Mouse (Mus musculus) forebrain, postnatal 0 days (tissue): Measurements from ENCODE around the gene Elavl2. TPM values are rescaled to one million over a fixed set of nuclear protein-coding genes. Genes with fewer than 3 reads are reported as not detected.

Experiments used
- ATAC-seq: fragments of 200-750 bp; cut with Nextera tagmentation; 2 replicates; pipeline ENCODE4 v1.8.0; 2017; ENCODE audit warnings: mild to moderate bottlenecking, moderate library complexity
- DNase-seq: peaks from one replicate; pipeline ENCODE4 v3.0.0-alpha.2; 2015
- H3K27ac ChIP-seq: fragments of 300-500 bp; sonication (generic); 2 replicates; pipeline ENCODE4 v1.5.1; 2014; ENCODE audit warnings: low read depth, mild to moderate bottlenecking, antibody characterized with exemption, low read length, moderate library complexity, mixed read lengths
- H3K27me3 ChIP-seq: fragments of 300-500 bp; sonication (generic); 2 replicates; pipeline ENCODE4 v1.6.1; 2014; ENCODE audit warnings: mild to moderate bottlenecking, low read length, mixed read lengths; ENCODE audit not compliant: insufficient read depth
- H3K36me3 ChIP-seq: fragments of 300-500 bp; sonication (generic); 2 replicates; pipeline ENCODE4 v1.6.1; 2014; ENCODE audit warnings: mild to moderate bottlenecking, moderate library complexity; ENCODE audit not compliant: insufficient read depth
- H3K4me1 ChIP-seq: fragments of 300-500 bp; sonication (generic); 2 replicates; pipeline ENCODE4 v1.6.1; 2014; ENCODE audit warnings: antibody characterized with exemption; ENCODE audit not compliant: insufficient read depth
- H3K4me2 ChIP-seq: fragments of 300-500 bp; sonication (generic); 2 replicates; pipeline ENCODE4 v1.6.1; 2014; ENCODE audit warnings: low read depth, mild to moderate bottlenecking, moderate library complexity
- H3K4me3 ChIP-seq: fragments of 300-500 bp; sonication (generic); 2 replicates; pipeline ENCODE4 v1.5.1; 2014; ENCODE audit warnings: low read depth, low read length, mixed read lengths
- H3K9ac ChIP-seq: fragments of 300-500 bp; sonication (generic); 2 replicates; pipeline ENCODE4 v1.6.1; 2014; ENCODE audit warnings: mild to moderate bottlenecking
- H3K9me3 ChIP-seq: fragments of 300-500 bp; sonication (generic); 2 replicates; pipeline ENCODE4 v1.6.1; 2016; ENCODE audit warnings: low read length
- CTCF ChIP-seq: sonication (generic); IDR thresholded peaks from 2 replicates; pipeline ENCODE4 v1.5.1; 2016; ENCODE audit warnings: antibody characterized with exemption, control low read depth, low read depth
- WGBS: fragments of 180-500 bp; shearing (Covaris S2); extraction: QIAGEN DNeasy Blood & Tissue Kit; methylation state at CpG from one replicate; pipeline ENCODE4 v1.1.7; 2014; 5-methylcytosine and 5-hydroxymethylcytosine counted together
- polyA plus RNA-seq: library from polyadenylated mRNA; unstranded; fragments of >200 nt; fragmentation: Nextera tagmentation; extraction: Ambion mirVana; gene quantifications from 2 replicates; pipeline ENCODE4 v1.2.1, GENCODE M21; 2015
- total RNA-seq: library from RNA; depleted of rRNA; stranded (reverse); fragments of >200 nt; gene quantifications from 2 replicates; pipeline ENCODE4 v1.2.3, GENCODE M21; 2014

Gene Elavl2
- total and polyA plus RNA-seq, 2 experiments from 2014 or later = 74.4 to 84.8 TPM

DNA sequence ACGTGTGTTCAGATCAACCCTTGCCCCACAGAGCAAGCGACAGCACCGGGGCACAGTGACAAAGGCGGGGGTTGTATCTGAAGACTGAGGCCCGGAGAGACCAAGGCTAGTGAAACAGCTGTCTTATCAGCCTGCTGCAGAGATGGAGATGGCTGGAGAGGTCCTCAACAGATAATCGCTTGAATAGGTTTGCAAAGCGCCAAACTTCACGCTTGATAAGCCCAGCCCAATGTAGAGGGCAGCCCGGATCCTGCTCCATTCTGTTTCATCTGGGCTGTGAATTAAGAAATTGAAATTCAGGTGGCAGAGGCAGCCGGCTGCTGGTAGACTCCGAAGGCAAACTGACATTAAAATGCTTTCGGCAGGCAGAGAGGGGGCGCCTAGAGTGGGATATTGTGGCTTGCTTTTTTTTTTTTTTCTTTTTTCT is 19.4 kb downstream of the Elavl2 start:
- DNase-seq = peak; percentile 66
- 0 out of 2 replicates have a peak, but pooled peaks have one; percentile 3 for ATAC-seq
- Histone ChIP-seq H3K4me2 (peak overlapping the region; percentile 69), H3K9me3 (no peaks in the 10 kb centered on the region), H3K36me3 (no peaks in the 10 kb centered on the region), H3K27ac (no peak overlapping the region), H3K4me3 (peak overlapping the region; percentile 39), H3K27me3 (no peaks in the 10 kb centered on the region; the same call in 1 of the 2 replicates), H3K4me1 (0 out of 2 replicates have a peak, but pooled peaks cover 6% of the 10 kb centered on the region), H3K9ac (peak overlapping the region; percentile 45)
- TF ChIP-seq CTCF = peak; percentile 63
- WGBS = under 1% methylated on average over 13 of the region's 13 CpGs

DNA sequence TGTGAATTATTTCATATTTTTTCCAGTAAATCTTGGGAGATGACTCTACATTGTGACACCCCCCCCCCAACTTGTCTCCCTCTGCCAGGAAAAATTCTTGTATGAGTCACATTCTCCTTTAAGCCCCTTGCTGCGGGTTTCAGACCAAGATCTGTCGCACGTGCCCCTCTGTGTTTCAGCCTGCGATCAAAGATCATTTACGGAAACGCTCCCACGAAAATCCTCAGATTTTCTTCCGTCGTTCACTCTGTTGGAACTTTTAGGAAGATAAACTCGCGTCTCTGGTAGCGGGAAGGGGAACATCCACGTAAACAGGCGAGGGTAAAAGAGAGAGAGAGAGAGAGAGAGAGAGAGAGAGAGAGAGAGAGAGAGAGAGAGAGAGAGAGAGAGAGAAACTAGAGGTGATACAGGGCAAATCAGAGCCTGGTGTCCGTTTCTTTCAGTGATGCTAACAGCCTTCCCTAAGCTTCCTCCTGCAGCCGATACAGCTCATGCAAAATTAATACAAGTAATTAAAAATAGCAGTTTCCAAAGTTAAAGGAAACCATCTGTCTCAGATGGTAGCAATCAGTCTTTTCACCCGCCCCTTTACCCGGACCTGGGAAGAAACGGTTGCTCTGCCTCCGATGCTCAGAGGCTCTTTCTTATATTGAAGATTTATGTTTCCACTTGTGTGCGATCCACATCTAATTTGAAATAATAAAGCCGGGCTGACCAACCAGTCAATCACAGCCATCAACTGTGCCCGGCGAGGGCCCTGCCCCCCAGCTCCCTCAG is 20.1 kb downstream of the Elavl2 start:
- H3K9me3 ChIP-seq = no peaks in the 10 kb centered on the region
- DNase-seq (peak; percentile 29), ATAC-seq (no peak)
- no peaks in the 10 kb centered on the region; the same call in 1 of the 2 replicates for H3K27me3 ChIP-seq
- TF ChIP-seq CTCF = no peak
- no peak overlapping the region for H3K27ac ChIP-seq
- WGBS = 1% methylated on average over 24 of the region's 24 CpGs
- H3K4me1 ChIP-seq = 0 out of 2 replicates have a peak, but pooled peaks cover 6% of the 10 kb centered on the region
- H3K36me3 ChIP-seq = no peaks in the 10 kb centered on the region
- peak overlapping the region; percentile 69 for H3K4me2 ChIP-seq
- H3K4me3 ChIP-seq = peak overlapping the region; percentile 39
- H3K9ac ChIP-seq = peak overlapping the region; percentile 45

DNA sequence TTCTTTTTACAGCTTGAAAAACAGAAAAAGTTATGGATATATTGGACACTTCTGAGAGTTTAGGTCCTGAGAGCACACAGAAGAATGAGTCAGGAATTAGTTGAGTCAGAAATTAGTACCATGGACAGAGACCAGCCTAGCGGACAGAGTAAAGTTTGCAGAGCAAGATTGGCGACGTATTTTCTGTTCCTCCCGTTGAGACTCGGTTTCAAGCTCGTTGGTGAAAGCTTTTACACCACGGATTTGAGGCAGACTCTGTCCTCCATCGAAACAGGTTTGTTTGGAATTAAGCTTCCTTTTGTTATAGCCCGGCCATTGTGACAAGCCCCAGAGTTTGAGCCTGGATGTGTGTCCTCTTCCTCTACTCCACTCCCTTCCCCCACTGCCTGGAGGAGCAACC is 21.0 kb downstream of the Elavl2 start:
- H3K4me2 ChIP-seq = peak overlapping the region; percentile 69; the same call in 1 of the 2 replicates
- H3K9me3 ChIP-seq = no peaks in the 10 kb centered on the region
- H3K27me3 ChIP-seq = no peaks in the 10 kb centered on the region; the same call in 1 of the 2 replicates
- H3K9ac ChIP-seq = no peak overlapping the region
- no peak for TF ChIP-seq CTCF
- 9% methylated on average over 9 of the region's 9 CpGs for WGBS
- no peak for ATAC-seq
- no peak overlapping the region for H3K27ac ChIP-seq
- DNase-seq = no peak
- 0 out of 2 replicates have a peak, but pooled peaks cover 6% of the 10 kb centered on the region for H3K4me1 ChIP-seq
- H3K36me3 ChIP-seq = no peaks in the 10 kb centered on the region
- H3K4me3 ChIP-seq = no peak overlapping the region

DNA sequence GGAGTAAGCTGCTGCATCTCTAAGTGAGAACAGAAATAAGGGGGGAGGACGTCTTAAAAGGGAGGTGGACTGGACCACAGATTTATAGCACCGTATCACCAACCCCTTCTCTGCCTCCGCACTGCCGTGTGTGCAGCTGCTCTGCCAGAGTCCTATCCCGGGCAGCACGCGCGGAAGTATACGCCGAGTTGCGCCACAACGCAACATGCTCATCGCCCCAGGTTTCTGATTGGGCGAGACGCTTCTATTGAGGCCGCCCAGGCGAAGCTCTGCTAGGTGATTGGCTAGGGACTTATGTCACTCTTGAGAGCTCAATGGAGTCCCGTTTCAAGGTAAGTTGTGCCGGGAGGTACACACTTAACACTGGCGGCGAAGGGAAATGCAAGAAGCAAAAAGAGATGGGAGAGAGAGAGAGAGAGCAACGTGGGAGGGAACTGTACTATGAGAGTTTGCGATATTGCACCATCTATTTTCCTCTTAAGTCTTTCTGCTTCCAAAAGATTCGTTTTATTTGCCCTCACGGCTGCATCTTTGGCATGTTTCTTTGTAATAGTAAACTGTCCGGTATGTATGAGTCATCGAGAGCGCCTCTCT is 24.2 kb downstream of the Elavl2 start:
- H3K9me3 ChIP-seq = no peaks in the 10 kb centered on the region

DNA sequence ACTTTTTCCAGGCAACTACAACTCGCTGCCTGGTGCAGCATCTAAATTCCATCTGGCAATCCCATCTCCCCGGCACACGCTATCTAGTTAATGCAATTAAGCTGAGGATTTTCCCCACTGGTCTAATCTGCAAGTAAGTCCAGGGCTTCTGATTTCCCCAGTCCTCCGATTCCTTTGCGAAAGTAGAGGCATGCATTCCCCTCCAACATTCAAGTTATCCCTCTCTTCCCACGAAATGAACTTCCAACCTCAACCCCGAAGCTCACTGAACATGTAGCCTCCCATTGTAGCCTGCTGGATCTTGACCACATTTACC is 25.3 kb downstream of the Elavl2 start:
- peak overlapping the region; percentile 89 for H3K27ac ChIP-seq
- H3K9me3 ChIP-seq = no peaks in the 10 kb centered on the region
- no peak for TF ChIP-seq CTCF
- H3K36me3 ChIP-seq = no peaks in the 10 kb centered on the region
- peak overlapping the region; percentile 87 for H3K9ac ChIP-seq
- WGBS = under 1% methylated on average over 7 of the region's 7 CpGs
- 0 out of 2 replicates have a peak, but pooled peaks cover 6% of the 10 kb centered on the region for H3K4me1 ChIP-seq
- H3K27me3 ChIP-seq = no peaks in the 10 kb centered on the region
- ATAC-seq (no peak), DNase-seq (peak; percentile 71)
- H3K4me2 ChIP-seq = peak overlapping the region; percentile 96
- H3K4me3 ChIP-seq = peak overlapping the region; percentile 78

More for the DNA sequence above, 24.2 kb downstream of the Elavl2 start:
- Histone ChIP-seq H3K4me2 (peak overlapping the region; percentile 96), H3K9ac (peak overlapping the region; percentile 87), H3K4me3 (peak overlapping the region; percentile 78), H3K27ac (peak overlapping the region; percentile 89), H3K27me3 (no peaks in the 10 kb centered on the region), H3K36me3 (no peaks in the 10 kb centered on the region), H3K4me1 (0 out of 2 replicates have a peak, but pooled peaks cover 6% of the 10 kb centered on the region)
- under 1% methylated on average over 28 of the region's 28 CpGs for WGBS
- TF ChIP-seq CTCF = peak; percentile 35; the same call in 1 of the 2 replicates
- ATAC-seq (peak; percentile 95), DNase-seq (peak; percentile 98)

DNA sequence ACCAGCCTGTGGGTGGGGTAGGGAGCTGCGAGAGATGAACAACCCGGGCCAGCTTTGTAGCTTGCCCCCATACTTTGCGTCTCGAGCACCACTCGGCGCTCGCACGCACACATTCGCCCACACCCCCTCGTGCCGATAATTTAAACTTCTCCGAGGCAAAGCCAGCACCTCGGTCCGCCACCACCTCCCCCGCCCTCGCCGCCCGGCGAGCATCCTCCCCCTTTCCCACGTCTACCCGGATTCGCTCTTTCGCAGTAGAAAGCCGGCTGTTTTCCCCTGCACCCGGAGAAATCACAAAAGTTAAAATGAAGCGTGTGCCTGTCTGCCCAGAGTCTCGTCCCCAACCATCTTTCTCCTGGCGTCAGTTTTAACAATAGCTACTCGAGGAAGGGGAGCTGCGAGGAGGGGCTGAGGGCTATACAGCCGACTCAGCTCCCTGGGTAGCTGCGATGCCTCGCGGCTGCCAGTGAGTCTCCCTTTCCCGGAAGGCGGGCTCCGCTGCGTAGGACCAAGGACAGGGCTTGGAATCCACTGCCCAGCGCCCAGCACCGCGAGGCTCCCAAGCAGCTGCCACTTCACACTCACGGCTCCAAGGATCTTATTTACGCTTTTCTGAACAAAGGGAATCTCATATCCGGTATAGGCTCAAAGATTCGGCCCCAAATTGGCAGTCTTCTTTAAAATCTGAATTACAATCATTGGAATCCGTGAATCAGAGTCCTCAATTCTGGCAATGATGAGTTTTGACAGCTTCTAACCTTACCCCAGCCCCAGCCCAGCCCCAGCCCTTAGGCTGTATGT is 25.8 kb downstream of the Elavl2 start:
- under 1% methylated on average over 46 of the region's 46 CpGs for WGBS
- Histone ChIP-seq H3K36me3 (no peaks in the 10 kb centered on the region), H3K27me3 (no peaks in the 10 kb centered on the region), H3K4me2 (peak overlapping the region; percentile 96), H3K4me1 (0 out of 2 replicates have a peak, but pooled peaks cover 1% of the 10 kb centered on the region), H3K9ac (peak overlapping the region; percentile 87), H3K9me3 (no peaks in the 10 kb centered on the region), H3K27ac (peak overlapping the region; percentile 89), H3K4me3 (peak overlapping the region; percentile 78)
- ATAC-seq (peak; percentile 10), DNase-seq (peak; percentile 74)
- TF ChIP-seq CTCF = no peak; the same call in 1 of the 2 replicates
